Mouse (Mus musculus) embryo, embryonic 9.5 days (tissue): ENCODE measurements around the gene Mvb12b.

Source experiments
- DNase-seq: peaks from one replicate; pipeline ENCODE4 v3.0.0-alpha.2; 2017; ENCODE audit errors: extremely low spot score

Gene Mvb12b

GRCm38 (mm10) chr2:33886386-33887327 is 1.1 kb downstream of the Mvb12b start:
- DNase-seq: peak; percentile 68

- no peak for DNase-seq
Observed at GRCm38 (mm10) chr2:33885264-33885651, 2.5 kb downstream of the Mvb12b start.

- no peak for DNase-seq
Observed at GRCm38 (mm10) chr2:33884623-33885263, 3.0 kb downstream of the Mvb12b start.

GRCm38 (mm10) chr2:33879223-33879622 is 8.5 kb downstream of the Mvb12b start:
- DNase-seq: no peak

- no peak for DNase-seq
Observed at GRCm38 (mm10) chr2:33878437-33878836, 9.3 kb downstream of the Mvb12b start.

GRCm38 (mm10) chr2:33877663-33878360 is 9.9 kb downstream of the Mvb12b start:
- DNase-seq: no peak

GRCm38 (mm10) chr2:33876529-33877290 is 11.0 kb downstream of the Mvb12b start:
- peak; percentile 86 for DNase-seq

GRCm38 (mm10) chr2:33875594-33875993 is 12.2 kb downstream of the Mvb12b start:
- no peak for DNase-seq

GRCm38 (mm10) chr2:33874856-33875576 is 12.7 kb downstream of the Mvb12b start:
- no peak for DNase-seq

GRCm38 (mm10) chr2:33874367-33874766 is 13.4 kb downstream of the Mvb12b start:
- no peak for DNase-seq

GRCm38 (mm10) chr2:33873501-33873900 is 14.2 kb downstream of the Mvb12b start:
- DNase-seq: no peak

- DNase-seq: no peak
Observed at GRCm38 (mm10) chr2:33872841-33873271, 14.9 kb downstream of the Mvb12b start.

- DNase-seq: no peak
Observed at GRCm38 (mm10) chr2:33871181-33871520, 16.6 kb downstream of the Mvb12b start.

GRCm38 (mm10) chr2:33870369-33871180 is 17.2 kb downstream of the Mvb12b start:
- no peak for DNase-seq

GRCm38 (mm10) chr2:33869689-33870343 is 17.9 kb downstream of the Mvb12b start:
- DNase-seq: no peak

GRCm38 (mm10) chr2:33868996-33869688 is 18.6 kb downstream of the Mvb12b start:
- DNase-seq: no peak

GRCm38 (mm10) chr2:33868322-33868721 is 19.4 kb downstream of the Mvb12b start:
- no peak for DNase-seq

GRCm38 (mm10) chr2:33856746-33857145 is 31.0 kb downstream of the Mvb12b start:
- DNase-seq: no peak
